Mouse (Mus musculus): ENCODE data around the gene Nfkbil1.
"Not testable (repeated sequence)": the region's sequence is repeated elsewhere in the genome, so short reads cannot be mapped to it uniquely, and the experiment has no call there.

Gene Nfkbil1

GRCm38 (mm10) chr17:35237504-35237903, 1.9 kb upstream of the Nfkbil1 start:
- DNase-seq (ENCODE audit: extremely low read depth, insufficient read length, low spot score): no peak

GRCm38 (mm10) chr17:35236996-35237395, 1.4 kb upstream of the Nfkbil1 start:
- no peak for DNase-seq (ENCODE audit: extremely low read depth, insufficient read length, low spot score)

GRCm38 (mm10) chr17:35236390-35236746, 776 bp upstream of the Nfkbil1 start:
- peak; percentile 81 for DNase-seq (ENCODE audit: extremely low read depth, insufficient read length, low spot score)

GRCm38 (mm10) chr17:35234903-35235302, 689 bp downstream of the Nfkbil1 start:
- DNase-seq (ENCODE audit: extremely low read depth, insufficient read length, low spot score): peak; percentile 77

GRCm38 (mm10) chr17:35234090-35234489, 1.5 kb downstream of the Nfkbil1 start:
- not testable (repeated sequence) for DNase-seq (ENCODE audit: extremely low read depth, insufficient read length, low spot score)

GRCm38 (mm10) chr17:35233114-35233980, 2.2 kb downstream of the Nfkbil1 start, which contains the start of gene Atp6v1g2:
Atp6v1g2 (plus strand) TSS chr17:35233660.
- no peak for DNase-seq (ENCODE audit: extremely low read depth, insufficient read length, low spot score)

- DNase-seq (ENCODE audit: extremely low read depth, insufficient read length, low spot score): no peak
Measured at GRCm38 (mm10) chr17:35232659-35233058, 2.9 kb downstream of the Nfkbil1 start.

GRCm38 (mm10) chr17:35232043-35232442, 3.5 kb downstream of the Nfkbil1 start:
- peak; percentile 47 for DNase-seq (ENCODE audit: extremely low read depth, insufficient read length, low spot score)

GRCm38 (mm10) chr17:35231022-35231421, 4.6 kb downstream of the Nfkbil1 start:
- DNase-seq (ENCODE audit: extremely low read depth, insufficient read length, low spot score): no peak

GRCm38 (mm10) chr17:35226561-35227046, 9.0 kb downstream of the Nfkbil1 start:
- no peak for DNase-seq (ENCODE audit: extremely low read depth, insufficient read length, low spot score)

GRCm38 (mm10) chr17:35225456-35225855, 10.1 kb downstream of the Nfkbil1 start:
- DNase-seq (ENCODE audit: extremely low read depth, insufficient read length, low spot score): no peak

GRCm38 (mm10) chr17:35224641-35225040, 11.0 kb downstream of the Nfkbil1 start:
- DNase-seq (ENCODE audit: extremely low read depth, insufficient read length, low spot score): no peak

- no peak for DNase-seq (ENCODE audit: extremely low read depth, insufficient read length, low spot score)
Measured at GRCm38 (mm10) chr17:35222299-35222698, 13.3 kb downstream of the Nfkbil1 start.

- DNase-seq (ENCODE audit: extremely low read depth, insufficient read length, low spot score): no peak
Measured at GRCm38 (mm10) chr17:35220156-35220952, 15.2 kb downstream of the Nfkbil1 start, which contains the start of gene Gm16181. Gm16181 (plus strand) TSS chr17:35220834.

GRCm38 (mm10) chr17:35219601-35220041, 16.0 kb downstream of the Nfkbil1 start:
- no peak for DNase-seq (ENCODE audit: extremely low read depth, insufficient read length, low spot score)

GRCm38 (mm10) chr17:35218516-35219193, 16.9 kb downstream of the Nfkbil1 start:
- no peak for DNase-seq (ENCODE audit: extremely low read depth, insufficient read length, low spot score)

- DNase-seq (ENCODE audit: extremely low read depth, insufficient read length, low spot score): no peak
Measured at GRCm38 (mm10) chr17:35213071-35213470, 22.5 kb downstream of the Nfkbil1 start.

GRCm38 (mm10) chr17:35210593-35210992, 25.0 kb downstream of the Nfkbil1 start:
- no peak for DNase-seq (ENCODE audit: extremely low read depth, insufficient read length, low spot score)

GRCm38 (mm10) chr17:35209785-35210535, 25.6 kb downstream of the Nfkbil1 start:
- DNase-seq (ENCODE audit: extremely low read depth, insufficient read length, low spot score): no peak

- no peak for DNase-seq (ENCODE audit: extremely low read depth, insufficient read length, low spot score)
Measured at GRCm38 (mm10) chr17:35205380-35205769, 30.2 kb downstream of the Nfkbil1 start.

Measured in 3134 (cell line).